Mouse (Mus musculus): ENCODE data around the gene Dnase1l1. TPM values are rescaled to one million over a fixed set of nuclear protein-coding genes. Genes with fewer than 3 reads are reported as not detected.

The Dnase1l1 gene
- total and polyA plus RNA-seq, 2 experiments from 2014 or later = 3.0 to 7.5 TPM

- Histone ChIP-seq H3K27me3 (ENCODE audit: insufficient read depth, low read length) (no peaks in the 10 kb centered on the region), H3K27ac (ENCODE audit: low read depth, low read length) (no peak overlapping the region), H3K9ac (replicated peaks; ENCODE audit: low read length, poor library complexity, severe bottlenecking) (no peak overlapping the region), H3K4me3 (ENCODE audit: low read depth, low read length) (no peak overlapping the region), H3K4me2 (ENCODE audit: low read depth, low read length, poor library complexity, severe bottlenecking) (no peak overlapping the region), H3K4me1 (ENCODE audit: insufficient read depth, low read length) (no peaks in the 10 kb centered on the region), H3K36me3 (ENCODE audit: insufficient read depth, low read length) (peaks cover 66% of the 10 kb centered on the region), H3K9me3 (ENCODE audit: low read length) (no peaks in the 10 kb centered on the region)
- DNase-seq (ENCODE audit: low spot score) = no peak
- no peak for TF ChIP-seq CTCF (IDR thresholded peaks at IDR 0.05)
- ATAC-seq (ENCODE audit: low FRiP score) = no peak
- 62% methylated on average over 1 of the region's 1 CpGs for WGBS
Measured at GRCm38 (mm10) chrX:74230038-74230437, 52.1 kb downstream of the Dnase1l1 start.

Small RNA genes within 50 kb of the gene (microRNA-seq; reads per million reads assigned to microRNA genes)
- not detected for gene Mir7091 (ENCODE audit: borderline number of aligned reads)
- not detected for gene Mir7092 (ENCODE audit: borderline number of aligned reads)

Other genes starting within 250 kb of the Dnase1l1 start
- not detected in 2 replicates for gene Opn1mw, start 154.9 kb downstream of the Dnase1l1 start, total RNA-seq (2014; rRNA removed)
- gene Opn1mw, start 154.9 kb downstream of the Dnase1l1 start, polyA plus RNA-seq (2015; fragmentation: Nextera tagmentation; extraction: Ambion mirVana) = not detected in 2 replicates
- gene Mecp2, start 147.0 kb downstream of the Dnase1l1 start, total RNA-seq (2014; rRNA removed) = 84.7 and 100 TPM in 2 replicates
- 10.6 and 12.3 TPM in 2 replicates for gene Mecp2, start 147.0 kb downstream of the Dnase1l1 start, polyA plus RNA-seq (2015; fragmentation: Nextera tagmentation; extraction: Ambion mirVana)
- gene Tex28, start 114.5 kb downstream of the Dnase1l1 start, total RNA-seq (2014; rRNA removed) = not detected in 2 replicates
- not detected in 2 replicates for gene Tex28, start 114.5 kb downstream of the Dnase1l1 start, polyA plus RNA-seq (2015; fragmentation: Nextera tagmentation; extraction: Ambion mirVana)
- not detected in 2 replicates for gene Tktl1, start 105.1 kb downstream of the Dnase1l1 start, total RNA-seq (2014; rRNA removed)
- 0.06 TPM in 1 of 2 replicates, not detected in the other for gene Tktl1, start 105.1 kb downstream of the Dnase1l1 start, polyA plus RNA-seq (2015; fragmentation: Nextera tagmentation; extraction: Ambion mirVana)
- 219 and 282 TPM in 2 replicates for gene Flna, start 32.5 kb downstream of the Dnase1l1 start, total RNA-seq (2014; rRNA removed)
- gene Flna, start 32.5 kb downstream of the Dnase1l1 start, polyA plus RNA-seq (2015; fragmentation: Nextera tagmentation; extraction: Ambion mirVana) = 52.8 and 54.8 TPM in 2 replicates
- 58.0 and 70.0 TPM in 2 replicates for gene Emd, start 27.6 kb downstream of the Dnase1l1 start, total RNA-seq (2014; rRNA removed)
- gene Emd, start 27.6 kb downstream of the Dnase1l1 start, polyA plus RNA-seq (2015; fragmentation: Nextera tagmentation; extraction: Ambion mirVana) = 16.3 and 18.2 TPM in 2 replicates
- 2,035 and 2,080 TPM in 2 replicates for gene Rpl10, start 11.5 kb downstream of the Dnase1l1 start, total RNA-seq (2014; rRNA removed)
- 390 and 408 TPM in 2 replicates for gene Rpl10, start 11.5 kb downstream of the Dnase1l1 start, polyA plus RNA-seq (2015; fragmentation: Nextera tagmentation; extraction: Ambion mirVana)
- 44.4 and 49.2 TPM in 2 replicates for gene Taz, start 425 bp downstream of the Dnase1l1 start, total RNA-seq (2014; rRNA removed)
- 65.9 and 69.8 TPM in 2 replicates for gene Taz, start 425 bp downstream of the Dnase1l1 start, polyA plus RNA-seq (2015; fragmentation: Nextera tagmentation; extraction: Ambion mirVana)
- gene Atp6ap1, start 14.8 kb upstream of the Dnase1l1 start, total RNA-seq (2014; rRNA removed) = 307 and 359 TPM in 2 replicates
- gene Atp6ap1, start 14.8 kb upstream of the Dnase1l1 start, polyA plus RNA-seq (2015; fragmentation: Nextera tagmentation; extraction: Ambion mirVana) = 371 and 388 TPM in 2 replicates
- 344 and 530 TPM in 2 replicates for gene Gdi1, start 22.7 kb upstream of the Dnase1l1 start, total RNA-seq (2014; rRNA removed)
- 951 and 960 TPM in 2 replicates for gene Gdi1, start 22.7 kb upstream of the Dnase1l1 start, polyA plus RNA-seq (2015; fragmentation: Nextera tagmentation; extraction: Ambion mirVana)
- 9.3 and 9.4 TPM in 2 replicates for gene Fam50a, start 30.7 kb upstream of the Dnase1l1 start, total RNA-seq (2014; rRNA removed)
- 55.5 and 57.2 TPM in 2 replicates for gene Fam50a, start 30.7 kb upstream of the Dnase1l1 start, polyA plus RNA-seq (2015; fragmentation: Nextera tagmentation; extraction: Ambion mirVana)
- gene Plxna3, start 46.7 kb upstream of the Dnase1l1 start, total RNA-seq (2014; rRNA removed) = 144 and 167 TPM in 2 replicates
- gene Plxna3, start 46.7 kb upstream of the Dnase1l1 start, polyA plus RNA-seq (2015; fragmentation: Nextera tagmentation; extraction: Ambion mirVana) = 28.6 and 28.9 TPM in 2 replicates
- 40.2 and 67.1 TPM in 2 replicates for gene Lage3, start 71.3 kb upstream of the Dnase1l1 start, total RNA-seq (2014; rRNA removed)
- 62.0 and 65.8 TPM in 2 replicates for gene Lage3, start 71.3 kb upstream of the Dnase1l1 start, polyA plus RNA-seq (2015; fragmentation: Nextera tagmentation; extraction: Ambion mirVana)
- gene Ubl4a, start 90.9 kb upstream of the Dnase1l1 start, total RNA-seq (2014; rRNA removed) = 46.3 and 53.6 TPM in 2 replicates
- gene Ubl4a, start 90.9 kb upstream of the Dnase1l1 start, polyA plus RNA-seq (2015; fragmentation: Nextera tagmentation; extraction: Ambion mirVana) = 67.1 and 75.0 TPM in 2 replicates
- gene Slc10a3, start 91.0 kb upstream of the Dnase1l1 start, total RNA-seq (2014; rRNA removed) = 6.2 and 9.4 TPM in 2 replicates
- 6.1 and 6.9 TPM in 2 replicates for gene Slc10a3, start 91.0 kb upstream of the Dnase1l1 start, polyA plus RNA-seq (2015; fragmentation: Nextera tagmentation; extraction: Ambion mirVana)
- gene Fam3a, start 110.9 kb upstream of the Dnase1l1 start, total RNA-seq (2014; rRNA removed) = 23.6 and 29.9 TPM in 2 replicates
- 31.2 and 33.4 TPM in 2 replicates for gene Fam3a, start 110.9 kb upstream of the Dnase1l1 start, polyA plus RNA-seq (2015; fragmentation: Nextera tagmentation; extraction: Ambion mirVana)
- 20.4 and 24.7 TPM in 2 replicates for gene Ikbkg, start 111.0 kb upstream of the Dnase1l1 start, total RNA-seq (2014; rRNA removed)
- 11.5 and 12.4 TPM in 2 replicates for gene Ikbkg, start 111.0 kb upstream of the Dnase1l1 start, polyA plus RNA-seq (2015; fragmentation: Nextera tagmentation; extraction: Ambion mirVana)
- gene G6pdx, start 146.9 kb upstream of the Dnase1l1 start, total RNA-seq (2014; rRNA removed) = 51.3 and 55.6 TPM in 2 replicates
- gene G6pdx, start 146.9 kb upstream of the Dnase1l1 start, polyA plus RNA-seq (2015; fragmentation: Nextera tagmentation; extraction: Ambion mirVana) = 40.2 and 41.8 TPM in 2 replicates
- not detected in 2 replicates for gene Gm6880, start 199.1 kb upstream of the Dnase1l1 start, total RNA-seq (2014; rRNA removed)
- gene Gm6880, start 199.1 kb upstream of the Dnase1l1 start, polyA plus RNA-seq (2015; fragmentation: Nextera tagmentation; extraction: Ambion mirVana) = 0.28 TPM in 1 of 2 replicates, not detected in the other

Data from midbrain, postnatal 0 days (tissue).